Mouse (Mus musculus) brain, embryonic 14.5 days (tissue): Measurements from ENCODE around the gene Ccdc106.

ENCODE experiments used
- CTCF ChIP-seq: fragments of 200-500 bp; IDR thresholded peaks from 2 replicates; pipeline ENCODE4 v1.5.1; 2012; ENCODE audit warnings: inconsistent platforms, mild to moderate bottlenecking, moderate library complexity, borderline replicate concordance; ENCODE audit not compliant: insufficient read depth, insufficient read length; ENCODE audit errors: extremely low read depth
- POLR2A ChIP-seq: fragments of 200-500 bp; IDR thresholded peaks from 2 replicates; pipeline ENCODE4 v1.6.1; 2012; ENCODE audit warnings: mild to moderate bottlenecking, inconsistent platforms, borderline replicate concordance; ENCODE audit not compliant: poor library complexity, insufficient read depth, insufficient read length, severe bottlenecking; ENCODE audit errors: extremely low read depth

DNA sequence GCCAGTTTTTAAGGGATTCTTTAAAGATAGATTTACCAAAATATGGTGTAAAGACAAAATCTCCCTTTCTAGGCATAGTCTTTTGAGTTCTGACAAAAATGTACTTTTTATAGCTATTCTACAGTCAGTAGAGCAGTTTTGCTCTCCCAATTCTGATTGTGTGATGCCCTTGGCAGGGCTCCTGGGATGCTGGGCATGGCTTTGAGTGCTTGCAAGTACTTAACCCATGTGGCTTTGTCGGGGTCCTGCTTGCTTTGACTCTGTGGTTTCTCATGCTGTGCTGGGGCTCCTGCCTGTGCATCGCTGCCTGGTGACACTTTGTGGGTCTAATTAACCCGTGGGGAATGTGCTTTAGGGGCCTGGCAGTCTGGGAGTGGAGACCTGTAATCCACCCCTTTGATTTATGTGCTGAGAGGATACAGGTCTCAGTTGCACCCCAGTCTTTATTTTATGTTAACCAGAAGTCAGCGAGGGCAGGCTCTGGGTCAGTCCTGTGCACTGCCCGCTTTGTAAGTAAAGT lies 66.6 kb downstream of the Ccdc106 start:
- TF ChIP-seq POLR2A (no peak), CTCF (no peak)
